Mouse (Mus musculus) embryonic fibroblast, embryonic 13.5 days (primary cell): ENCODE results near the gene Gm10721.
"Not testable (repeated sequence)": the region's sequence is repeated elsewhere in the genome, so short reads cannot be mapped to it uniquely, and the experiment has no call there.

Experiments used
- CTCF ChIP-seq: IDR thresholded peaks from 2 replicates; pipeline ENCODE4 v1.5.1; 2011; ENCODE audit warnings: mild to moderate bottlenecking, control low read depth, low read length, moderate library complexity, borderline replicate concordance; ENCODE audit not compliant: insufficient read depth
- POLR2A ChIP-seq: IDR thresholded peaks from 2 replicates; pipeline ENCODE4 v1.6.1; 2011; ENCODE audit warnings: low read depth, mild to moderate bottlenecking, control low read depth, low read length, moderate library complexity

- not testable (repeated sequence) for TF ChIP-seq POLR2A, CTCF
Measured at GRCm38 (mm10) chr9:3006636-3007035, 6.3 kb upstream of the Gm10721 start.
